Mouse (Mus musculus) kidney, postnatal 0 days (tissue): ENCODE measurements around the gene Erc2. TPM values are rescaled to one million over a fixed set of nuclear protein-coding genes. Genes with fewer than 3 reads are reported as not detected.

Experiments
- ATAC-seq: fragments of 200-750 bp; cut with Nextera tagmentation; replicated peaks from 2 replicates; pipeline ENCODE4 v1.8.0; 2017; ENCODE audit warnings: low read depth, moderate number of reproducible peaks, moderate TSS enrichment, moderate library complexity; ENCODE audit not compliant: low FRiP score
- DNase-seq: peaks from one replicate; pipeline ENCODE4 v3.0.0-alpha.2; 2016; ENCODE audit warnings: low spot score
- H3K27ac ChIP-seq: fragments of 300-500 bp; sonication (generic); 2 replicates; pipeline ENCODE4 v1.5.1; 2014; ENCODE audit warnings: mild to moderate bottlenecking
- H3K27me3 ChIP-seq: fragments of 300-500 bp; sonication (generic); 2 replicates; pipeline ENCODE4 v1.6.1; 2014; ENCODE audit warnings: low read length, mixed read lengths; ENCODE audit not compliant: insufficient read depth
- H3K36me3 ChIP-seq: fragments of 300-500 bp; sonication (generic); 2 replicates; pipeline ENCODE4 v1.6.1; 2014; ENCODE audit warnings: low read length, mixed read lengths; ENCODE audit not compliant: insufficient read depth
- H3K4me1 ChIP-seq: fragments of 300-500 bp; sonication (generic); replicated peaks from 2 replicates; pipeline ENCODE4 v1.6.1; 2014; ENCODE audit warnings: antibody characterized with exemption, low read length, mixed read lengths; ENCODE audit not compliant: insufficient read depth
- H3K4me2 ChIP-seq: fragments of 300-500 bp; sonication (generic); 2 replicates; pipeline ENCODE4 v1.6.1; 2014; ENCODE audit warnings: mild to moderate bottlenecking, low read length, moderate library complexity, mixed read lengths
- H3K4me3 ChIP-seq: fragments of 300-500 bp; sonication (generic); replicated peaks from 2 replicates; pipeline ENCODE4 v1.5.1; 2014; ENCODE audit warnings: low read depth, low read length
- H3K9ac ChIP-seq: fragments of 300-500 bp; sonication (generic); 2 replicates; pipeline ENCODE4 v1.6.1; 2014; ENCODE audit warnings: low read depth, low read length
- H3K9me3 ChIP-seq: fragments of 300-500 bp; sonication (generic); replicated peaks from 2 replicates; pipeline ENCODE4 v1.6.1; 2016; ENCODE audit warnings: low read length, inconsistent platforms, mixed read lengths
- CTCF ChIP-seq: IDR thresholded peaks from 2 replicates; pipeline ENCODE4 v1.5.1; 2016; ENCODE audit warnings: antibody characterized with exemption, low read depth, mild to moderate bottlenecking, moderate library complexity
- whole genome bisulfite sequencing: fragments of 180-500 bp; shearing (Covaris S2); extraction: QIAGEN DNeasy Blood & Tissue Kit; methylation state at CpG from one replicate; pipeline ENCODE4 v1.1.7; 2014; 5-methylcytosine and 5-hydroxymethylcytosine counted together
- polyA plus RNA-seq: library from polyadenylated mRNA; unstranded; fragments of >200 nt; fragmentation: Nextera tagmentation; extraction: Ambion mirVana; gene quantifications from 2 replicates; pipeline ENCODE4 v1.2.1, GENCODE M21; 2015

Gene Erc2
- polyA plus RNA-seq, 1 experiment from 2014 or later, result 6.8 TPM

GRCm38 (mm10) chr14:27828089-27828488 is 205.9 kb downstream of the Erc2 start:
- no peaks in the 10 kb centered on the region for H3K27me3 ChIP-seq
- H3K9me3 ChIP-seq, result no peaks in the 10 kb centered on the region
- DNase-seq, result no peak
- no peak for TF ChIP-seq CTCF
- no peaks in the 10 kb centered on the region for H3K36me3 ChIP-seq
- H3K4me3 ChIP-seq, result no peak overlapping the region
- no peak overlapping the region for H3K9ac ChIP-seq
- no peak overlapping the region for H3K4me2 ChIP-seq
- WGBS, result 36% methylated on average over 2 of the region's 2 CpGs
- ATAC-seq, result no peak
- no peak overlapping the region for H3K27ac ChIP-seq
- H3K4me1 ChIP-seq, result no peaks in the 10 kb centered on the region

DNA sequence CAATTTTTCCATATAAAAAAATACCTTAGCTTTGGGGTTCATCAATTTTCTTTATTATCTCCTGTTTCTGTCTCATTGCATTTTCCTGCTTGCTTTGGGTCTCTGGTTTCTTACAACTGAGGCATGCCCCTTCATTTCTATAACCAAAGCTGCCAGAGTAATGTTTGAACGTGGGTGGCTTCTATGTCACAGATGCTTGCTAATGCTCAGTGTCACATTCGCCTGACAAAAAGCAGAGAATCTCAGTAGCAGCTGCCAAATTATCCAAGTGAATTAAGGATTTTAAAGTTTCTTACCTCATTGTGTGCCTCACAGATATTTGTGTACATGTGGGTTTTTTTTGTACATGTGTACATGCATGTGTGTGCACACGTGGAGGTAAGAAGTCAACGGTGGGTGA is 210.0 kb downstream of the Erc2 start:
- no peak overlapping the region for H3K4me3 ChIP-seq
- H3K27me3 ChIP-seq, result no peaks in the 10 kb centered on the region
- WGBS, result 73% methylated on average over 4 of the region's 4 CpGs
- H3K9ac ChIP-seq, result no peak overlapping the region
- H3K36me3 ChIP-seq, result no peaks in the 10 kb centered on the region
- H3K4me1 ChIP-seq, result no peaks in the 10 kb centered on the region
- no peak overlapping the region for H3K27ac ChIP-seq
- H3K4me2 ChIP-seq, result no peak overlapping the region
- no peaks in the 10 kb centered on the region for H3K9me3 ChIP-seq
- DNase-seq, result no peak
- no peak for TF ChIP-seq CTCF
- ATAC-seq, result no peak

GRCm38 (mm10) chr14:27835351-27835750 is 213.1 kb downstream of the Erc2 start:
- no peaks in the 10 kb centered on the region for H3K27me3 ChIP-seq
- no peak overlapping the region for H3K9ac ChIP-seq
- no peaks in the 10 kb centered on the region for H3K36me3 ChIP-seq
- no peak for ATAC-seq
- no peaks in the 10 kb centered on the region for H3K4me1 ChIP-seq
- no peak overlapping the region for H3K4me3 ChIP-seq
- H3K4me2 ChIP-seq, result no peak overlapping the region
- DNase-seq, result no peak
- 76% methylated on average over 1 of the region's 1 CpGs for WGBS
- H3K27ac ChIP-seq, result no peak overlapping the region
- H3K9me3 ChIP-seq, result no peaks in the 10 kb centered on the region
- no peak for TF ChIP-seq CTCF

GRCm38 (mm10) chr14:27837601-27838105 is 215.4 kb downstream of the Erc2 start:
- 72% methylated on average over 6 of the region's 6 CpGs for WGBS
- H3K9me3 ChIP-seq, result no peaks in the 10 kb centered on the region
- H3K27me3 ChIP-seq, result no peaks in the 10 kb centered on the region
- H3K4me1 ChIP-seq, result no peaks in the 10 kb centered on the region
- H3K4me2 ChIP-seq, result no peak overlapping the region
- H3K36me3 ChIP-seq, result no peaks in the 10 kb centered on the region
- H3K9ac ChIP-seq, result no peak overlapping the region
- DNase-seq (no peak), ATAC-seq (no peak)
- TF ChIP-seq CTCF, result no peak
- H3K4me3 ChIP-seq, result no peak overlapping the region
- H3K27ac ChIP-seq, result no peak overlapping the region

DNA sequence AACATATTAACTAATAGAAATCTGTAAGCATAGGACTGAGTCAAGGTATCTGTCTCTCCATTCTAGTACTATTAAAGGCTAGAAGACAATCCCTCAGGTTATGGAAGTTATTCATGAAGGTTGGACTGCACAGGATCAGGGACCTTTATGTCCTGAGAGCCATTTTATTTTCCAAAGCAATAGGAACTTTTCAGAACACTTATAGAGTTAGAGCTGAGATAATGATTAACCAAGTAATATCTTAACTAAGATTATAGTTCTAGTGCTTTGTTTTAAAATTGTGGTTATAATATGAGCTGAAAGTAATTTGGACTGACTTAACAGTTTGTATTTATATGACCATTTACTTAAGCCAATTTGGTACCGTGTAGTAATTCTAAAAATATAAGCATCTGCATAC is 217.9 kb downstream of the Erc2 start:
- H3K4me3 ChIP-seq, result no peak overlapping the region
- H3K4me2 ChIP-seq, result no peak overlapping the region
- H3K27me3 ChIP-seq, result no peaks in the 10 kb centered on the region
- H3K9me3 ChIP-seq, result no peaks in the 10 kb centered on the region
- H3K4me1 ChIP-seq, result no peaks in the 10 kb centered on the region
- WGBS, result 83% methylated on average over 1 of the region's 1 CpGs
- no peak overlapping the region for H3K9ac ChIP-seq
- H3K36me3 ChIP-seq, result no peaks in the 10 kb centered on the region
- no peak for DNase-seq
- no peak for TF ChIP-seq CTCF
- no peak overlapping the region for H3K27ac ChIP-seq
- ATAC-seq, result no peak

GRCm38 (mm10) chr14:27846875-27847274 is 224.6 kb downstream of the Erc2 start:
- Histone ChIP-seq H3K9me3 (no peaks in the 10 kb centered on the region), H3K27ac (no peak overlapping the region), H3K4me2 (no peak overlapping the region), H3K4me1 (no peaks in the 10 kb centered on the region), H3K27me3 (no peaks in the 10 kb centered on the region), H3K4me3 (no peak overlapping the region), H3K36me3 (no peaks in the 10 kb centered on the region), H3K9ac (no peak overlapping the region)
- TF ChIP-seq CTCF, result no peak
- DNase-seq (no peak), ATAC-seq (no peak)
- WGBS, result 67% methylated on average over 2 of the region's 2 CpGs

DNA sequence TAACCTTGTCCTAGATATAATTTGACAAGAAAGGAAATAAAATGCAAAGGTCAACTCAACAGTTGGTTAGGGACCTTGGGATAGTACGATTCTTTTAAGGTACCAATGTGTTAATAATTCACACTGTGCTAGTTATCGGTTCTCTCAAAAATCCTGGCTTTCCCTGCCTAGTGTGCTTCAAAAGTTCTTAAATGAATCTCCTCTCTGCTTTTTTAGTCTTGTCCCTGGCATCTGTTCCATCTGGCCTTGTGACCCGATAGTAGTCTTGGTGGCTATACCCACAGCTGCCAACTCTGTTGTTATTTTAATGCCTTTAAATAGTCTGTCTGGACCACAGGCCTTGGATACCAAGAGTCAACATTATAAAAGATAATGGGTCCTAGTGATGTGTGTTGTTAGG is 225.1 kb downstream of the Erc2 start:
- Histone ChIP-seq H3K9ac (no peak overlapping the region), H3K9me3 (no peaks in the 10 kb centered on the region), H3K4me1 (no peaks in the 10 kb centered on the region), H3K36me3 (no peaks in the 10 kb centered on the region), H3K27me3 (no peaks in the 10 kb centered on the region), H3K27ac (no peak overlapping the region), H3K4me3 (no peak overlapping the region), H3K4me2 (no peak overlapping the region)
- no peak for TF ChIP-seq CTCF
- DNase-seq (no peak), ATAC-seq (no peak)
- 80% methylated on average over 3 of the region's 3 CpGs for WGBS
